Mouse (Mus musculus): ENCODE measurements at regions not wholly inside any gene's neighbourhood (a gene's known extent, or its start where the extent isn't known, plus 50 kb on each side); places are given as distances from the start of the nearest gene placed in this dataset.

GRCm38 (mm10) chr9:84323145-84323544 lies 398.2 kb downstream of the Bckdhb start:
- no peaks in the 10 kb centered on the region for H3K36me3 ChIP-seq (replicated peaks; ENCODE audit: control insufficient read depth, insufficient read depth, low read length)
- no peak overlapping the region for H3K27ac ChIP-seq (ENCODE audit: low read depth)
- no peak for TF ChIP-seq CTCF (IDR thresholded peaks at IDR 0.05; ENCODE audit: low read depth)
- TF ChIP-seq EP300 (IDR thresholded peaks at IDR 0.05; ENCODE audit: low read depth): no peak
- H3K27me3 ChIP-seq (ENCODE audit: control insufficient read depth, insufficient read depth, low read length): no peaks in the 10 kb centered on the region
- H3K4me1 ChIP-seq (ENCODE audit: control insufficient read depth, insufficient read depth): no peaks in the 10 kb centered on the region
- no peak overlapping the region for H3K4me3 ChIP-seq (ENCODE audit: low read depth, low read length)
- no peak overlapping the region for H3K4me2 ChIP-seq (ENCODE audit: low read depth, low read length)
- ATAC-seq (ENCODE audit: insufficient read depth, low read depth) (no peak), DNase-seq (ENCODE audit: low spot score) (no peak)
- 48% methylated on average over 2 of the region's 2 CpGs for WGBS
- H3K9ac ChIP-seq (replicated peaks; ENCODE audit: low read depth, low read length): no peak overlapping the region
- no peaks in the 10 kb centered on the region for H3K9me3 ChIP-seq (replicated peaks; ENCODE audit: control insufficient read depth, low read length)

GRCm38 (mm10) chr9:84331083-84331602 lies 406.2 kb downstream of the Bckdhb start:
- Histone ChIP-seq H3K27ac (ENCODE audit: low read depth) (no peak overlapping the region), H3K4me3 (ENCODE audit: low read depth, low read length) (no peak overlapping the region), H3K4me1 (ENCODE audit: control insufficient read depth, insufficient read depth) (no peaks in the 10 kb centered on the region), H3K9me3 (replicated peaks; ENCODE audit: control insufficient read depth, low read length) (no peaks in the 10 kb centered on the region), H3K27me3 (ENCODE audit: control insufficient read depth, insufficient read depth, low read length) (no peaks in the 10 kb centered on the region), H3K36me3 (replicated peaks; ENCODE audit: control insufficient read depth, insufficient read depth, low read length) (no peaks in the 10 kb centered on the region), H3K4me2 (ENCODE audit: low read depth, low read length) (no peak overlapping the region), H3K9ac (replicated peaks; ENCODE audit: low read depth, low read length) (no peak overlapping the region)
- 53% methylated on average over 4 of the region's 4 CpGs for WGBS
- no peak for TF ChIP-seq EP300 (IDR thresholded peaks at IDR 0.05; ENCODE audit: low read depth)
- no peak for TF ChIP-seq CTCF (IDR thresholded peaks at IDR 0.05; ENCODE audit: low read depth)
- no peak for ATAC-seq (ENCODE audit: insufficient read depth, low read depth)
- no peak for DNase-seq (ENCODE audit: low spot score)

- Histone ChIP-seq H3K27me3 (ENCODE audit: control insufficient read depth, insufficient read depth, low read length) (no peaks in the 10 kb centered on the region), H3K4me1 (ENCODE audit: control insufficient read depth, insufficient read depth) (no peaks in the 10 kb centered on the region), H3K27ac (ENCODE audit: low read depth) (no peak overlapping the region), H3K9me3 (replicated peaks; ENCODE audit: control insufficient read depth, low read length) (no peaks in the 10 kb centered on the region), H3K4me2 (ENCODE audit: low read depth, low read length) (no peak overlapping the region), H3K4me3 (ENCODE audit: low read depth, low read length) (no peak overlapping the region), H3K9ac (replicated peaks; ENCODE audit: low read depth, low read length) (no peak overlapping the region), H3K36me3 (replicated peaks; ENCODE audit: control insufficient read depth, insufficient read depth, low read length) (no peaks in the 10 kb centered on the region)
- DNase-seq (ENCODE audit: low spot score) (peak; percentile 71), ATAC-seq (ENCODE audit: insufficient read depth, low read depth) (peak; percentile 67; the same call in 1 of the 2 replicates)
- 9% methylated on average over 7 of the region's 7 CpGs for WGBS
- TF ChIP-seq EP300 (IDR thresholded peaks at IDR 0.05; ENCODE audit: low read depth): no peak
- TF ChIP-seq CTCF (IDR thresholded peaks at IDR 0.05; ENCODE audit: low read depth): peak; percentile 76
Measured at GRCm38 (mm10) chr9:84343435-84344095, 418.6 kb downstream of the Bckdhb start.

GRCm38 (mm10) chr9:84350223-84350622 lies 425.3 kb downstream of the Bckdhb start:
- ATAC-seq (ENCODE audit: insufficient read depth, low read depth): no peak
- Histone ChIP-seq H3K27ac (ENCODE audit: low read depth) (no peak overlapping the region), H3K27me3 (ENCODE audit: control insufficient read depth, insufficient read depth, low read length) (no peaks in the 10 kb centered on the region), H3K4me3 (ENCODE audit: low read depth, low read length) (no peak overlapping the region), H3K4me2 (ENCODE audit: low read depth, low read length) (no peak overlapping the region), H3K9ac (replicated peaks; ENCODE audit: low read depth, low read length) (no peak overlapping the region), H3K9me3 (replicated peaks; ENCODE audit: control insufficient read depth, low read length) (no peaks in the 10 kb centered on the region), H3K4me1 (ENCODE audit: control insufficient read depth, insufficient read depth) (no peaks in the 10 kb centered on the region), H3K36me3 (replicated peaks; ENCODE audit: control insufficient read depth, insufficient read depth, low read length) (no peaks in the 10 kb centered on the region)
- TF ChIP-seq EP300 (IDR thresholded peaks at IDR 0.05; ENCODE audit: low read depth) (no peak), CTCF (IDR thresholded peaks at IDR 0.05; ENCODE audit: low read depth) (no peak)
- no peak for DNase-seq (ENCODE audit: low spot score)
- WGBS: 72% methylated on average over 2 of the region's 2 CpGs

- TF ChIP-seq EP300 (IDR thresholded peaks at IDR 0.05; ENCODE audit: low read depth) (no peak), CTCF (IDR thresholded peaks at IDR 0.05; ENCODE audit: low read depth) (no peak)
- Histone ChIP-seq H3K4me2 (ENCODE audit: low read depth, low read length) (no peak overlapping the region), H3K27me3 (ENCODE audit: control insufficient read depth, insufficient read depth, low read length) (no peaks in the 10 kb centered on the region), H3K9ac (replicated peaks; ENCODE audit: low read depth, low read length) (no peak overlapping the region), H3K9me3 (replicated peaks; ENCODE audit: control insufficient read depth, low read length) (no peaks in the 10 kb centered on the region), H3K4me1 (ENCODE audit: control insufficient read depth, insufficient read depth) (no peaks in the 10 kb centered on the region), H3K27ac (ENCODE audit: low read depth) (no peak overlapping the region), H3K36me3 (replicated peaks; ENCODE audit: control insufficient read depth, insufficient read depth, low read length) (no peaks in the 10 kb centered on the region), H3K4me3 (ENCODE audit: low read depth, low read length) (no peak overlapping the region)
- WGBS: 78% methylated on average over 2 of the region's 2 CpGs
- DNase-seq (ENCODE audit: low spot score): no peak
- ATAC-seq (ENCODE audit: insufficient read depth, low read depth): no peak
Measured at GRCm38 (mm10) chr9:84354409-84354808, 429.5 kb downstream of the Bckdhb start.

GRCm38 (mm10) chr9:84356167-84356566 lies 431.2 kb downstream of the Bckdhb start:
- no peak overlapping the region for H3K27ac ChIP-seq (ENCODE audit: low read depth)
- TF ChIP-seq EP300 (IDR thresholded peaks at IDR 0.05; ENCODE audit: low read depth): no peak
- TF ChIP-seq CTCF (IDR thresholded peaks at IDR 0.05; ENCODE audit: low read depth): no peak
- no peak overlapping the region for H3K4me3 ChIP-seq (ENCODE audit: low read depth, low read length)
- H3K36me3 ChIP-seq (replicated peaks; ENCODE audit: control insufficient read depth, insufficient read depth, low read length): no peaks in the 10 kb centered on the region
- WGBS: 91% methylated on average over 2 of the region's 2 CpGs
- no peaks in the 10 kb centered on the region for H3K4me1 ChIP-seq (ENCODE audit: control insufficient read depth, insufficient read depth)
- DNase-seq (ENCODE audit: low spot score) (no peak), ATAC-seq (ENCODE audit: insufficient read depth, low read depth) (no peak)
- H3K4me2 ChIP-seq (ENCODE audit: low read depth, low read length): no peak overlapping the region
- H3K9ac ChIP-seq (replicated peaks; ENCODE audit: low read depth, low read length): no peak overlapping the region
- H3K9me3 ChIP-seq (replicated peaks; ENCODE audit: control insufficient read depth, low read length): no peaks in the 10 kb centered on the region
- H3K27me3 ChIP-seq (ENCODE audit: control insufficient read depth, insufficient read depth, low read length): no peaks in the 10 kb centered on the region

Measured in heart, postnatal 0 days (tissue).